Mouse (Mus musculus) gastrocnemius, postnatal 36 days (tissue): Measurements from ENCODE around the gene Tec. TPM values are rescaled to one million over a fixed set of nuclear protein-coding genes. Genes with fewer than 3 reads are reported as not detected.

Experiments
- total RNA-seq, 2 experiments: library from RNA; stranded (reverse); gene quantifications; 2 replicates each; pipeline ENCODE4 v1.2.3; 2021

Tec gene
- total RNA-seq, 2 experiments from 2014 or later = 1.3 to 1.9 TPM

Other genes starting within 250 kb of the Tec start
- not detected for gene Cnga1, start 224.2 kb downstream of the Tec start, total RNA-seq
- not detected for gene Nipal1, start 220.7 kb downstream of the Tec start, total RNA-seq
- gene Txk, start 115.7 kb downstream of the Tec start, total RNA-seq = under 1 TPM in 1 of 2 experiments, not detected in 1; 0.15 TPM
- gene Slain2, start 45.8 kb upstream of the Tec start, total RNA-seq = 100 to 1,000 TPM in 1 of 2 experiments, 10 to 100 TPM in 1; 92.9 to 101 TPM
- gene Gm10135, start 106.2 kb upstream of the Tec start, total RNA-seq = not detected
- gene Slc10a4, start 138.4 kb upstream of the Tec start, total RNA-seq = under 1 TPM in 1 of 2 experiments, not detected in 1; 0.13 TPM